Mouse (Mus musculus) B cell, adult 2 months (primary cell): Measurements from ENCODE around the gene Cspg5.

Source experiments
- DNase-seq, 2 experiments: peaks; one replicate each; pipeline ENCODE4 v3.0.0; 2022

The Cspg5 gene

DNA sequence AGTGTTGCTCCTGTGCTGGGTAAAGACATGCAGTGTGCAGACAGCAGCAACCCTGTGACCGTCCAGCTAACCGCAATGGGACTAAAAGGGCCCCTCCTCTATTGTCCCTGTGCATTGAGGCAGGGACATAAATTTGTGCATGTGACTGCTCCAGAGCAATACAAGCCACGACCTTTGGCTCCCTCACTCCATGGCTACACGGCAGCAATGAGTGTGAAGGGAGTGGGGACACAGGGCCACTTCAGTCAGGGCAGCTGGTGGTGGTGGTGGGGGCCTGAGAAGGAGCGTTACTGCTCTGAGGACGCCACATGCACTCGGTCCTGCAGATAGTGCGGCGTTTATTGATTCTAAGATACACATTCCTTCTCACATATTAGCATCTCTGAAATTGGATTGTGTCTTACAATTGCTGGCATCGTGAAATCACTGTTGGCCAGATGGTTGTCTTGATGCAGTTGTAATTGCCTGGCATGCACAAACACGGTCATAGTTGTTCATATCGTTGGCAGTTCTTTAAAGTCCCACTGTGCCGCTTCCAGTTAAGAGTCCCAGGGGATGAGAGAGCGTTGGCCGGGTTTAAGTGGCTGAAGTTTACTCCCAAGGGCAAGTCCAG, 11.9 kb downstream of the Cspg5 start:
- no peak for DNase-seq

DNA sequence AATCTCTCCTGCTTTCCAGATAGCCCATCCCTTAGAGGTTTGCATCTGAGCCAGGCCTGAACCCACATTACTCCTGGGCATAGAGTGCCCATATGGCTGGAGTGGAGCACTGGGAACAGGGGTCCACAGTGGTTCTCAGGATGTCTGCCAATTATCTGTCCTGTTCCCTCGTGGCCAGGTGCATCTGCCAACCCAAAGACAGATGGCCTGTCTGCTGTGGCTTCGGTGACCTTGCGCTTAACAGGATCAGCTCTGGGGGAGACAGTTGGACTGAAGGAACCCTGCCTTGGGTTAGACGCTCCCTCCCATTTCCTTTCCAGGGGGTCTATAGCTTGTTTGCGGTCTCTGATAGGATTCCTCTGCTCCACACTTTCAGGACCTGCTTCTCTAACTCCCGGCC, 15.1 kb downstream of the Cspg5 start:
- DNase-seq, result no peak

DNA sequence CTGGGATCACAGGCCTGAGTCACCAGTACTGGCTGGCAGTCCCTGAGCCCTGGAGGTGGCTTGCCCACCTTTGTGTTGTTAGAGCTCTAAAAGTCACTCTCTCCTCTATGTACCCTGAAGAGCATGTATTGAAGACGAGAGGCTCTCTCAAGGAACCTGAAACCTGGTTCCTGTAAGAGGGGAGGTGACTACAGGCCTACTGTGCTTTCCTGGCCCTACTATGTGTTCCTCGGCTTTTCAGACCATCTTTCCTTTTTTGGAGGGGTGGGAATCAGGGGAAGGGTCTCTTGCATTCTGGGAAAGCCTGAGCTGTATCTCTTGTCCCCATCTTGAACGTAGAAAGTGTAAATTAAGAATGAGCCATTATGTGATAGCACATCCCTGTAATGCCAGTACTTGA, 15.5 kb downstream of the Cspg5 start:
- DNase-seq, result no peak

DNA sequence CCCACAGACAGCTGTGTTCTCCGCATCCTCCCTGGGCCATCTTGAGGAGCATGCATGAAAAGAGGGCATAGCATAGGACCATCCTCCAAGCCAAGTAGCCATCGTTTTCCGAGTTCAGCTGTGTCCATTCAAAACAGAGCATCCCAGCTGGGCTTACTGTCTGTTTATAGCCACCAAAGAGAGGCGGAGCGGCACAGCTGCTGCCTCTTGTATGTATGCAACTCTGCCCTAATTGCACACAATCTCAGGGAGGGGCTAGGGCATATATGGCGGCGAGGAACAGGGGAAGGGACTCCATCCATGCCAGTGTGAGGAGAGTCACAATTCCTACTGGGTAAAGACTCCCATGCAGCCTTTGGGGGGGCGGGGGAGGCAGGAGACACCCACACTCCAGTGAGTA, 19.6 kb downstream of the Cspg5 start:
- no peak for DNase-seq

DNA sequence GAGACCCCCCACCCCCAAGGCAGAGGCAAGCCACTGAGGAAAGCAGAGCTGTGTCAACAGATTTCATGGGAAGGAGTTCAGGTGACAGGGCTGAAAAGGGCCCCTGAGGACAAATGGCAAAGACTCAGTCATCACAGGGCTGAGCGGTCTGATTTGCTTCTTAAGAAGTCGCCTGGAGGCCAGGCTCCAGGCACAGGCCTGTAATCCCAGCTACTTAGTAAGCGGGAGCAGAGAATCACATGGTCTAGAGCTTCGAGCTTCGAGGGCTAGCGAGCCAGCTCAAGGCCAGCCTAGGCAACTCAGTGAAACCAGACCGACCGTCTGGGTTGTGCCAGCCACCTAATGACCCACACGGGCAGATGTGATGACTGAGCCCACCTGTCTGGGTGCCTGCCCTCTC, 21.4 kb downstream of the Cspg5 start:
- no peak for DNase-seq

DNA sequence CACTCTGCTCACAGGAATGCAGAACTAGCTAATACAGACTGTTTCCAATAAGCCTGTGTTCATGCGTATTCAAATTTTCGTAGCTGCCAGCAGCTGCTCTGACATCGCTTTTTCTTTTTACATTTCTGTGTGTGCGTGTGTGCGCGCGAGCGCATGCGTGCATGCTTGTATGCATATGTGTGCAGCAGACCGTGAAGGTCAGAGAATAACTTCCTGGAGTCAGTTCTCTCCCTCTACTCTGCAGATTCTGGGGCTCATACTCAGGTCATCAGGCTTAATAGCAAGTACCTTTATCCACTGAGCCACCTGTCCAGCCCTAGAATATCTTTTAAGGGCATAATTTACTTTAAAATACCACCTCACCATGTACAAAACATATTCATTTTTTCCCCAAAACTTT, 24.8 kb downstream of the Cspg5 start:
- no peak for DNase-seq

DNA sequence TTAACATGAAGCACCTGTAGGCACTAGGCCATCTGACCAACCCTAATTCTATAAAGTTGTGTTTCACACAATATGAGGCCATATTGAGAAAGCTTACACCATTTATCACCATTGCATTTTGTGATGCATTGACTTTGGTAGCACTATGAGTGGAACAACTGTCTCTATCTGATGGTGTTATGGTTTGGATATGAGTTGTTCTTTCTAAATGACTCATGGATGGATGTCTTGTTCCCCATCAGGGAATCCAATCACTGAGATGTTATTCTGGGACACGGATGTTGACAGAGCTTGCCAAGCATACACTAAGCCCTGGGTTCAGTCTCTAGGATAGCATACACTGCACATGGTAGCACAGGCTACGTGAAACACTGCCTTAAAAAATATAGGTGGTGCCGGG, 28.7 kb downstream of the Cspg5 start:
- no peak for DNase-seq

DNA sequence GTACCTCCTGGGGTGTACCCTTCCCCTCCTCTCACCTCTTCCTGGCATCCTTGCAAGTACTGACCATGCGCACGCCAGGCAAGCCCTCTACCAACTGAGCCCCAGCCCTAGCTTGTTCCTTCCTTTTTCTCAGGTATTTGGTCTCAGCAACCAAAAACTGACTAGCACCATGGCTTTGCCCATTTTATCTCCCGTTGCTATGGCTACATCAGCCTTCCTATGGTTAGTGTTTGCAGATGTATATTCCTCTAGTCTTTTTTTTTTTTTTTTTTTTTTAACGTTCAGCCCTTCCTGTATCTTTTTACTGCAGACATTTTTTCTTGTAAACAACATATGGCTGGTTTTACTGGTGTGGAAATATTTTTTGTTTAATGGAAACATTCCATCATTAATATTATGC, 29.9 kb downstream of the Cspg5 start:
- DNase-seq, result no peak

DNA sequence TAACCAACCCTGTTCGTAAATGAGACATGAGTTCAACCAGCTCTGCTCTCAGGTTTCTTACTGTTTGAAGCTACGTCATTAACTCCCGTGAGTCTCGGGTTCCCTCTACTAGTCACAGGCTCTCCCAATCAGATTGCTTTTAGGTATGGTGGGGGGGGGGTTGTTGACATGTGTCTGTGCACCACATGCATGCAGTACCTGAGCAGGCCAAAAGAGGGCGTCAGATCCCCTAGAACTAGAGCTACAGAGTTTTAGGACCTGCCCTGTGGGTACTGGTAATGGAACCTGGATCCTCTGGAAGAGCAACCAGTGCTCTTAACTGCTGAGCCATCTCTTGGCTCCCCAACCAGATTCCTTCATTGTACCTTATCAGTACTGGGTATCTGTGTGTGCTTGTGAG, 32.3 kb downstream of the Cspg5 start:
- DNase-seq, result peak; percentile 28 to 34

DNA sequence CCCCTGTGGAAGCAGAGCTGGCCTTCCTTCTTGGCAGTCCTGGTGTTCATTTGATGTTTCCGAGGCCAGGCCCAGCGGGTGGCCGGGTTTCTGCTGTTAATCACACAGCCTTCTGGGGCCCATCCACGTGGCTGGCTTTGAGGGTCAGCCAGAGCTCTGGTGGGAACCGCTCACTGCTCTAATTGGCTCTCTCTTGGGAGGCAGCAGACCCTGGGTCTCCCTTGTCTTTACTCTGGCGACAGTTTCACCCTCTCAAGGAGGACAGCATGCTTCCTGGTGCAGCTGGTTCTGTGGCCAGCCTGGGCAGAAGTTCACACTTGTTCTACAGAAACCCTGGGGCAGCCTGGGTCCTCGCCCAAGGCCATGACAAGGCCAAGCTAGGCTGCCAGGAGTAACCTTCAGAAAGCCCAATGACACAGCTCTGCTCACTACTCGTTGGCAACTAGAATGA, 33.9 kb downstream of the Cspg5 start:
- no peak for DNase-seq

DNA sequence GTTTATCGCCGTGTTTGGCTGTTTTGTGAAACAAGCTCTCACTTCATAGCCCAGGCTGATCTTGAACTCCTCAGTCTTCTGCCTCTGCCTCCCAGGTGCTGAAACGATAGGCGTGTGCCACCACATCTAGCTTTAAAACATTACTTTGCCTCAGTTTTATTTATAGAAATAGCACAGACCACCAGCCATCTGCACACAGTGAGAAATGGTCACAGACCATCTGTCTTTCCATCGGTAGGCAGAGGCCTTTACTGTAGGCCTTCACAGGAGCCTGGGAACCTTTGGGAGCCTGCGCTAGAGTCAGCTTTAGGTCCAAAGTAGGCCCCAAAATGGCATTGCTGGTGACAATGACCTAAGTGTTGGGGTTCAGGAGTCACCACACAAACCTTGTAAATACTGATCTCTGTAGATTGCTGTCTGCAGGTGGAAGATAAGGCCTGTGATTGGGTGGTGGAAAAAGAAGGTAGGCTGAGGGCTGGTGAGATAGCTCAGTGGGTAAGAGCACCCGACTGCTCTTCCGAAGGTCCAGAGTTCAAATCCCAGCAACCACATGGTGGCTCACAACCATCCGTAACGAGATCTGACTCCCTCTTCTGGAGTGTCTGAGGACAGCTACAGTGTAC, 40.6 kb downstream of the Cspg5 start:
- DNase-seq, result no peak

DNA sequence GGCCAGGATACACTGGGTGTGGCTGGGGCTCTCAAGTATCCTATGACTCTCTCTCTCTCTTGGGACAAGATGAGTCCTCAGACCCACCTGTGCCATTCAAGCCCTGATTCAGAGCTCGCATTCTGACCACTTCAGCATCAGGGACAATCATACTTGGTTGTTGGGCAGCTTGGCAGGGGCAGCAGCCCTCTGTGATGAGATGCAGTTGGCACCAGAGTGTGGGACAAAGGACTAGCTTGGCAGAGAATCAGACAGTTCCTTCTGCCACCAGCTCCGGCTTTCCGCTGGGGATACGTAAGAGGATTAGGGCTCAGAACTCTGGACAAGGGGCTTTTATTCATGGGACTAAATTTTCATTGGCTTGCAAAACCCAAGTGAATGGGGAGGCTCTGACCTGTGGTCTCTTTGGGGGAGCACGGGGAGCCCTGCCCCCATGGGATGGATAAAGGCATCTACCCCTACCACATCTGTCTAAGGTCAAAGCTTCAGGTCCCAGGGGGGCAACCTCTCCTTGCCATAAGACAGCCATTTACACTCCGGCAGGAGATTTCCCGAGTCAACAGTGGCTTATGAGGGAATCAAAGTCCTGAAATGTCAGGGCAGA, 43.8 kb downstream of the Cspg5 start:
- DNase-seq, result no peak

DNA sequence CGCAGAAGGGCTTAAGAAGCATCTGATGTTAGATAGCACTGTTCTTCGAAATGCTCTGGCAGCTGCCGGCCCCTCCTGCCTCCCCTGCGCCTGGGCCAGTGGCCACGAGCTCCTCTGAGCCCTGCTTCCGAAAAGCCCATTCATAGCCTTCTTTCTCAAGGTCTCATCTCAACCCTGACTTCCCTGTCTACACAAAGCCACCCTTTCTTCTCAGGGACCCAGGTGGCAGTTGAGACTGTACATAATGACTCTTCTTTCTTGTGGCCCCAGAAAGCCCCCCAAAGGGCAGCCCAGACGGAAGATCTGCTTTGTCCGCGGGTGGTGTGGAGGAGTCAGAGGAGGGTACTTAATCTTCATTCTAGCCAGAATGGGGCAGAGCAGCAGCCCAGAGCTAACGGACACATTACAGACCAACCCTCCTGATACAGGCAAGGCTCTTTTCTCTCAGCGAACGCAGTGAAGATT, 49.7 kb downstream of the Cspg5 start:
- no peak for DNase-seq

DNA sequence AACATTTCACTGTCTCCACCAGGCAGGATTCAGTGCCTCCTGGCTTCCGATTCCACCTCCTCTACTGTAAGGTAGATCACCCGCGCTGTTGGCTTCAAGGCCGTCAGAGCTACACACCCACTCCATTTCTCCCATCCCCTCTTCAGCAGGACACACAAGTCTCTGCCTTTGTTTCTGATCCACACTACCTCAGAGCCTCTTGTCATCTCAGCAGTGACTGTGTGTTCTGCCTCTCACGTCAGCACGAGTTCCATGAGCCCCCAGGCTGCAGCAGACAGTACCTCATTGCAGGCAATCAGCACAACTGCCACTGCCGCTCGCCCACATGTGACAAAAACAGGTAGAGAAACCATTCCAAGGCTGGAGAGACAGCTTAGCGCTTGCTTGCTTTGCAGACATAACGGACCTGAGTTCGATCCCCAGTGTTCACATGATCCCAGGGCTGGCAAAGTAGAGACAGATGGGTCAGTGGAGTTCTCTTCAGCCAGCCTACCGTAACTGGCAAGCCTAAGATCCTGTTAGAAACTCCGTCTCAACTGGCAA, 50.4 kb downstream of the Cspg5 start:
- no peak for DNase-seq

DNA sequence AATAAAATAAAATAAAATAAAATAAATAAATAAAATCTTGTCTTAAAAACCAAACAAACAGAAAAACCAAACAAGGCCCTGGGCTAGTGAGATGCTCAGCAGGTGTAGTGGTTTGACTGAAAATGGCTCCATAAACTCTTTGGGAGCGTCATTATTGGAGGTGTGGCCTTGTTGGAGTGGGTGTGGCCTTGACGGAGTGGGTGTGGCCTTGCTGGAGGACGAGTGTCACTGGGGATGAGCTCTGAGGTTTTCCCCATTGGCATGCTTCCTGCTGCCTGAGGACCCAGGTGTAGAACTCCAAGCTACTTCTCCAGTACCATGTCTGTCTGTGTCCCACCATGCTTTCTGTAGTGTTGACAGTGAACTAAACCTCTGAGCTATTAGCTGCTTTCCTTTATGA, 51.2 kb downstream of the Cspg5 start:
- no peak for DNase-seq

DNA sequence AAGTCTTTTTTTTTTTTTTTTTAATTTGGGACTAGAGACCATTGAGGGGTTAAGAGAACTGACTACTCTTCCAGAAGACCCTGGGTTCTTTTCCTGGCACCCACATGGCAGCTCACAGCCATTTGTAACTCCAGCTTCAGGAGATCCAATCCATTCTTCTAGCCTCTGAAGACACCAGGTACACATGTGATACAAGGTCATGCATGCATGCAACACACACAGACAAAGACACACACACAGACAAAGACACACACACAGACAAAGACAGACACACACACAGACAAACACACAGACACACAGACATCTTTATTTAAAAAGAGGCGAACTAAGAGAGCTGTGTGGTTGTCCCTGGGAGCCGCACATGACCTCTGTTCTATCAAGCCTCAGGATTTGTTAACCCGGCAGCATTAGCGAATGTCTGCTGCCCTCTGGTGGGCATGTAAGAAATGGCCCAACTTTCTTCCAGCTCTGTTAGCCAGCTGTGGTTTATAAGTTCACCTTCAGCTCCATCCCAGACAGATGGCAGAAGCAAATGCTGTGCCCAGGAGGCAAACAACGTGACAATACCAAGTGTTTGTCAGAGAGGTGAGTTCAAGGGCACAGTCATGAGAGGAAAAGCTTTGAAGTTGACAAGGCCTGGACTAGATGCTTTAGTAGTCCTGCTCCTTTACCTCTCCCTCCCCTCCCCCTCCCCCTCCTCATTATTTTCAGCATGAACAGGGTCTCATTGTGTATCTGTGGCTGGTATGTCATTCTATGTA, 53.5 kb downstream of the Cspg5 start:
- DNase-seq, result peak; percentile 81 to 83

DNA sequence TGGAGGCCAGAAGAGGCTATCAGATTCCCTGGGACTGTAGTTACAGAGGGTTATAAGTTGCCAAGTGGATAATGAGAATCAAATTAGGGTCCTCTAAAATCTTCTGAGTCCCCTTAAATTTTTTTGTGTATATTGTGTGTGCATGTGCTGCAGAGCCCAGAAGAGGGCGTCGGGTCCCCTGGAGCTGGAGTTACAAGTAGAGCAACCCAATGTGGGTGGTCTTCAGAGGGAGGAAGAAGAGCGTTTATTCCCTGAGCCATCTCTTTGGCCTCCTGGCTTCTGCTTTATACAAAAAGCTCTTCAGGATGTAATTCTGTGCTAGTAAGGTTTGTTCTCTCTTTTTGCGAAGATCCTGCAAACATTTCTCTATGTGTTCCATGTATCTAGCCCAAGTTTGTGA, 60.9 kb downstream of the Cspg5 start:
- DNase-seq, result no peak

DNA sequence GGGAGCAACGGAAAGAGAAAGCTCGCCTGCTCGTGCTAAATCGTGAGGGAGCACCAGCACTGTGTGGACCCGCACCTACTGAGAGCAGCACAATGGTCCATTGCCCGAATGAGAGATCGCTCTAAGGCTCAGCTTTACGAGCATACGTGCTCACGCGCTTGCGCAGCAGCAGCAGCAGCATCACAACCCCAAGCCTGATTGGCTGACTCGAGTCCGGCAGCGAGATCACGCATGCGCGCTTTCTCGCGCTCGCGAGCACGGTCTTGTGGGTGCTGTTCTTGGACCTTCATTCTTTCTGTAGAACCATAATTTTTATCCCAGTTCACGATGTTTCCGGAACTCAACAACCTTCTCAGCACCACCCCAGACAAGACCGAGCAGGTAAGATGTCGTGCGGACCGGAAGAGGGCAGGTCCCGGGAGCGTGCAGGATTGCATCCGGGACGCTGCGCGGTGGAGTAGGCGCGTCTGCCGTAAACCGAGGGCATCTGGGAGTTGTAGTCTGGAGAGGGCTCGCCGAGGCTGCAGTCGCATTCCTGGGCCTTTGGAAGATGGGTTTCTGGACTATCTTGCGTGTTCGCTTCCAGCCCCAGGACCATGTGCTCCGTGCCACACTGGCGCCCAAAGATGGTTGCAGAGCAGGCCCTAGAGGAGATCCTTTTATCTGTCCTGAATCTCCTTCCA, 61.5 kb downstream of the Cspg5 start, which contains the start of gene Elp6:
TSS of gene Elp6 (plus strand) at position 205 of the 683 bp plus-strand sequence.
- DNase-seq, result peak; percentile 84 to 89

DNA sequence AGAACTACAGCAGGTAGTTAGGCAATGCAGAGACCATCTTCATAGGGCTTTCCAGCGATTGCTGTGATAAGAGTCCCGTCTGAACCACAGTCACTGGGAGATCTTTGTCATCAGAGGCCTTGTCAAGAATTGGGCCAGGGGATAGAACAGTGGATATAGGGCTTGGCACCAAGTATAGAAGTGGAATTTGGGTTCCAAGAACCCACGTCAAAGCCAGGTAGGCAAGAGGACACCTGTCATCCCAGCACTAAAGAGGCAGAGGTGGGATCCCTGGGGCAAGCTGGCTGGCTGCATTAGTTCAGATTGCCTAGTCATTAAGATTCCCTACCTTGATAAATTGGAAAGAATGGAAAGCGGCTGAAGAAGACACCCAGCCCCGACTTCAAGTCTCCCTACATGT, 62.8 kb downstream of the Cspg5 start:
- DNase-seq, result no peak
